Mouse (Mus musculus) urinary bladder, postnatal 10 days (tissue): ENCODE data around the gene Lrrfip1.

Source experiments
- DNase-seq: peaks from one replicate; pipeline ENCODE4 v3.0.0; 2022; ENCODE audit warnings: low spot score

Lrrfip1 gene

GRCm38 (mm10) chr1:91023960-91024359 is 25.4 kb downstream of the Lrrfip1 start:
- no peak for DNase-seq

GRCm38 (mm10) chr1:91024464-91024863 is 25.9 kb downstream of the Lrrfip1 start:
- no peak for DNase-seq

- no peak for DNase-seq
Observed at GRCm38 (mm10) chr1:91026945-91027344, 28.4 kb downstream of the Lrrfip1 start.

GRCm38 (mm10) chr1:91030383-91030782 is 31.8 kb downstream of the Lrrfip1 start:
- DNase-seq, result no peak

- no peak for DNase-seq
Observed at GRCm38 (mm10) chr1:91031547-91031946, 33.0 kb downstream of the Lrrfip1 start.

GRCm38 (mm10) chr1:91032393-91032971 is 33.9 kb downstream of the Lrrfip1 start:
- DNase-seq, result no peak

- no peak for DNase-seq
Observed at GRCm38 (mm10) chr1:91034547-91034946, 36.0 kb downstream of the Lrrfip1 start.

- DNase-seq, result no peak
Observed at GRCm38 (mm10) chr1:91035266-91035665, 36.7 kb downstream of the Lrrfip1 start.

- no peak for DNase-seq
Observed at GRCm38 (mm10) chr1:91037213-91037612, 38.7 kb downstream of the Lrrfip1 start.

- no peak for DNase-seq
Observed at GRCm38 (mm10) chr1:91038010-91038409, 39.5 kb downstream of the Lrrfip1 start.

GRCm38 (mm10) chr1:91038531-91038930 is 40.0 kb downstream of the Lrrfip1 start:
- no peak for DNase-seq

- DNase-seq, result no peak
Observed at GRCm38 (mm10) chr1:91041605-91042004, 43.1 kb downstream of the Lrrfip1 start.

- no peak for DNase-seq
Observed at GRCm38 (mm10) chr1:91043191-91043590, 44.7 kb downstream of the Lrrfip1 start.

- DNase-seq, result no peak
Observed at GRCm38 (mm10) chr1:91044176-91044575, 45.6 kb downstream of the Lrrfip1 start.

GRCm38 (mm10) chr1:91044648-91045047 is 46.1 kb downstream of the Lrrfip1 start:
- no peak for DNase-seq

GRCm38 (mm10) chr1:91046237-91046636 is 47.7 kb downstream of the Lrrfip1 start:
- no peak for DNase-seq

GRCm38 (mm10) chr1:91049296-91049695 is 50.8 kb downstream of the Lrrfip1 start:
- no peak for DNase-seq

- DNase-seq, result no peak
Observed at GRCm38 (mm10) chr1:91051461-91052094, 53.0 kb downstream of the Lrrfip1 start.

GRCm38 (mm10) chr1:91052747-91053181 is 54.2 kb downstream of the Lrrfip1 start:
- DNase-seq, result peak; percentile 72

- no peak for DNase-seq
Observed at GRCm38 (mm10) chr1:91053218-91054073, 54.9 kb downstream of the Lrrfip1 start.

GRCm38 (mm10) chr1:91054074-91054471 is 55.5 kb downstream of the Lrrfip1 start:
- no peak for DNase-seq

- no peak for DNase-seq
Observed at GRCm38 (mm10) chr1:91054815-91055214, 56.3 kb downstream of the Lrrfip1 start.

- DNase-seq, result no peak
Observed at GRCm38 (mm10) chr1:91055744-91056143, 57.2 kb downstream of the Lrrfip1 start.
